35 mouse cellular contexts compared by ENCODE assay signal in genomic region chr10:44763102-44763501, GRCm38 (mm10).
DNase-seq lines count a peak whose midpoint lies in the region; ATAC-seq and TF ChIP-seq lines count a peak whose summit lies in the region.
"Had no signal": no experiment of that assay in that cellular context is flagged by ENCODE, and none has a peak within 500 bp of the region (broad histone marks: within the 10 kb centered on the region; RNA-seq: fewer than 3 reads in every experiment).

No protein-coding gene starts in this region.

- no peak overlapping the region for H3K4me3 ChIP-seq in kidney, adult 2 months (ENCODE audit: insufficient read depth, low read depth, low read length)
- H3K4me3 ChIP-seq in liver, embryonic 15.5 days (replicated peaks): no peak overlapping the region
- no peak overlapping the region for H3K4me3 ChIP-seq in forebrain, postnatal 0 days (ENCODE audit: low read depth, low read length)
- H3K4me3 ChIP-seq: embryonic facial prominence, embryonic 10.5 days; embryonic facial prominence, embryonic 15.5 days; forebrain, embryonic 12.5 days; heart, embryonic 10.5 days; heart, embryonic 15.5 days; hindbrain, embryonic 12.5 days; intestine, embryonic 15.5 days; limb, embryonic 15.5 days; myocyte; neural tube, embryonic 12.5 days had no signal

- no peaks in the 10 kb centered on the region for H3K9me3 ChIP-seq in liver, embryonic 15.5 days (replicated peaks)
- H3K9me3 ChIP-seq in forebrain, postnatal 0 days (ENCODE audit: low read length): no peaks in the 10 kb centered on the region
- H3K9me3 ChIP-seq: embryonic facial prominence, embryonic 10.5 days; embryonic facial prominence, embryonic 15.5 days; forebrain, embryonic 12.5 days; heart, embryonic 10.5 days; heart, embryonic 15.5 days; hindbrain, embryonic 12.5 days; intestine, embryonic 15.5 days; limb, embryonic 15.5 days; neural tube, embryonic 12.5 days had no signal

- WGBS in kidney, adult 2 months: 16% methylated on average over 3 of the region's 3 CpGs
- 56% methylated on average over 3 of the region's 3 CpGs for WGBS in liver, embryonic 15.5 days (ENCODE audit: insufficient replicate concordance)
- 53% methylated on average over 3 of the region's 3 CpGs for WGBS in forebrain, postnatal 0 days

- no peak overlapping the region for H3K27ac ChIP-seq in kidney, adult 2 months (ENCODE audit: insufficient read depth, low read depth, low read length)
- 0 out of 2 replicates have a peak overlapping the region, but pooled peaks have one; percentile 14 for H3K27ac ChIP-seq in liver, embryonic 15.5 days (replicated peaks)
- H3K27ac ChIP-seq in forebrain, postnatal 0 days (ENCODE audit: low read depth, low read length): no peak overlapping the region
- H3K27ac ChIP-seq: embryonic facial prominence, embryonic 10.5 days; embryonic facial prominence, embryonic 15.5 days; forebrain, embryonic 12.5 days; heart, embryonic 10.5 days; heart, embryonic 15.5 days; hindbrain, embryonic 12.5 days; hindbrain, postnatal 0 days; intestine, embryonic 15.5 days; limb, embryonic 15.5 days; neural tube, embryonic 12.5 days; stomach, postnatal 0 days had no signal

- no peak overlapping the region for H3K4me2 ChIP-seq in liver, embryonic 15.5 days
- no peak overlapping the region for H3K4me2 ChIP-seq in forebrain, postnatal 0 days (ENCODE audit: low read depth)
- H3K4me2 ChIP-seq: embryonic facial prominence, embryonic 15.5 days; forebrain, embryonic 12.5 days; heart, embryonic 15.5 days; hindbrain, embryonic 12.5 days; intestine, embryonic 15.5 days; limb, embryonic 15.5 days; lung, embryonic 14.5 days; midbrain, embryonic 11.5 days; neural tube, embryonic 12.5 days had no signal

- no peaks in the 10 kb centered on the region for H3K4me1 ChIP-seq in kidney, adult 2 months (ENCODE audit: control insufficient read depth, insufficient read depth, low read length)
- peaks cover 14% of the 10 kb centered on the region; the same call in 1 of the 2 replicates for H3K4me1 ChIP-seq in liver, embryonic 15.5 days (replicated peaks)
- no peaks in the 10 kb centered on the region for H3K4me1 ChIP-seq in forebrain, postnatal 0 days (ENCODE audit: insufficient read depth)
- H3K4me1 ChIP-seq: embryonic facial prominence, embryonic 15.5 days; forebrain, embryonic 12.5 days; heart, embryonic 10.5 days; heart, embryonic 15.5 days; hindbrain, embryonic 12.5 days; intestine, embryonic 15.5 days; limb, embryonic 15.5 days; neural tube, embryonic 12.5 days had no signal

- no peak overlapping the region for H3K9ac ChIP-seq in liver, embryonic 15.5 days
- H3K9ac ChIP-seq in forebrain, postnatal 0 days: no peak overlapping the region
- H3K9ac ChIP-seq: embryonic facial prominence, embryonic 15.5 days; forebrain, embryonic 12.5 days; heart, embryonic 15.5 days; hindbrain, embryonic 12.5 days; intestine, embryonic 15.5 days; limb, embryonic 15.5 days; lung, embryonic 14.5 days; neural tube, embryonic 12.5 days had no signal

- peak; percentile 32 for DNase-seq in kidney, adult 2 months
- no peak for DNase-seq in kidney, adult 18-20 months
- DNase-seq in liver: no peak
- peak; percentile 8 to 36 for DNase-seq in kidney, postnatal 25 days
- DNase-seq in lung, postnatal 4 days: no peak
- no peak for DNase-seq in forebrain, postnatal 0 days
- DNase-seq: adrenal gland, postnatal 10 days; cerebellum, adult 11 months; cerebellum, adult 9-10 months; cerebellum, postnatal 36 days; gastrocnemius, postnatal 25 days; heart, adult 11 months; left cerebral cortex, postnatal 4 days; lung, embryonic 14.5 days; lung, postnatal 14 days; right cerebral cortex, postnatal 4 days; thymus, adult 18-20 months; thymus, postnatal 25 days had no signal

- no peaks in the 10 kb centered on the region for H3K27me3 ChIP-seq in kidney, adult 2 months (replicated peaks; ENCODE audit: control insufficient read depth, insufficient read depth, low read length)
- no peaks in the 10 kb centered on the region for H3K27me3 ChIP-seq in liver, embryonic 15.5 days
- H3K27me3 ChIP-seq in forebrain, postnatal 0 days (ENCODE audit: insufficient read depth, low read length): no peaks in the 10 kb centered on the region
- H3K27me3 ChIP-seq: CH12.LX; embryonic facial prominence, embryonic 15.5 days; forebrain, embryonic 12.5 days; heart, embryonic 15.5 days; hindbrain, embryonic 12.5 days; intestine, embryonic 15.5 days; limb, embryonic 15.5 days; neural tube, embryonic 12.5 days had no signal

- no peak for ATAC-seq in liver, embryonic 15.5 days (ENCODE audit: insufficient read depth)
- ATAC-seq in monocyte, adult 5-6 weeks (replicated peaks; ENCODE audit: insufficient number of reproducible peaks, low FRiP score, low TSS enrichment, poor library complexity, severe bottlenecking): no peak
- no peak for ATAC-seq in forebrain, postnatal 0 days
- ATAC-seq: hindbrain, postnatal 0 days; intestine, embryonic 15.5 days; midbrain, embryonic 16.5 days had no signal

- no peak for TF ChIP-seq POLR2A in kidney, adult 2 months (IDR thresholded peaks at IDR 0.05; ENCODE audit: low read depth, low read length)

- no peak for TF ChIP-seq CTCF in kidney, adult 2 months (conservative IDR thresholded peaks at IDR 0.05; ENCODE audit: insufficient read depth, insufficient read length, low read depth, low read length)
- TF ChIP-seq CTCF in forebrain, postnatal 0 days (IDR thresholded peaks at IDR 0.05; ENCODE audit: low read depth): no peak

- no peaks in the 10 kb centered on the region for H3K36me3 ChIP-seq in kidney, adult 2 months (ENCODE audit: control insufficient read depth, insufficient read depth, low read length)
- H3K36me3 ChIP-seq in liver, embryonic 15.5 days (replicated peaks): no peaks in the 10 kb centered on the region
- no peaks in the 10 kb centered on the region for H3K36me3 ChIP-seq in forebrain, postnatal 0 days (ENCODE audit: insufficient read depth)
- H3K36me3 ChIP-seq: embryonic facial prominence, embryonic 10.5 days; embryonic facial prominence, embryonic 15.5 days; forebrain, embryonic 12.5 days; heart, embryonic 10.5 days; heart, embryonic 15.5 days; hindbrain, embryonic 12.5 days; intestine, embryonic 15.5 days; limb, embryonic 15.5 days; neural tube, embryonic 12.5 days had no signal

Comparison
In these comparisons a context has a peak if more than half of its experiments do, and no peak if none do; other contexts are left out.
1. DNase-seq: peak in kidney, adult 2 months (single experiment) and kidney, postnatal 25 days (2 of 2); none in kidney, adult 18-20 months (single experiment), liver (single experiment), lung, postnatal 4 days (0 of 2) and forebrain, postnatal 0 days (single experiment).